Mouse (Mus musculus) MEL (cell line): ENCODE data around the gene Emc8. TPM values are rescaled to one million over a fixed set of nuclear protein-coding genes. Genes with fewer than 3 reads are reported as not detected.

Experiments used
- DNase-seq: peaks from one replicate; pipeline ENCODE4 v3.0.0; 2011; ENCODE audit warnings: low read depth, low spot score
- H3K27ac ChIP-seq: 2 replicates; pipeline ENCODE4 v1.5.1; 2012; ENCODE audit warnings: low read depth, mild to moderate bottlenecking, control low read depth, low read length, moderate library complexity; ENCODE audit not compliant: control insufficient read depth
- H3K27me3 ChIP-seq, 2 experiments: fragments of 150-350 bp in 1 of 2; sonication (generic) in 1 of 2; 2 replicates each; pipeline ENCODE4 v1.6.1; 2012; ENCODE audit warnings: low read length in 2 of 2, mild to moderate bottlenecking in 2 of 2, improper control_type of control experiment in 1 of 2, moderate library complexity in 1 of 2; ENCODE audit not compliant: insufficient read depth in 2 of 2, control insufficient read depth in 1 of 2
- H3K36me3 ChIP-seq, 2 experiments: 2 replicates each; pipeline ENCODE4 v1.6.1; 2012 to 2014; ENCODE audit warnings: low read length in 2 of 2, improper control_type of control experiment in 1 of 2, inconsistent platforms in 1 of 2, mild to moderate bottlenecking in 1 of 2; ENCODE audit not compliant: insufficient read depth in 2 of 2, control insufficient read depth in 1 of 2
- H3K4me1 ChIP-seq, 2 experiments: fragments of 150-350 bp in 1 of 2; sonication (generic) in 1 of 2; 2 replicates each; pipeline ENCODE4 v1.6.1; 2012; ENCODE audit warnings: low read length in 2 of 2, improper control_type of control experiment in 1 of 2, mild to moderate bottlenecking in 1 of 2; ENCODE audit not compliant: insufficient read depth in 2 of 2, control insufficient read depth in 1 of 2
- H3K4me3 ChIP-seq, 2 experiments: fragments of 150-350 bp in 1 of 2; sonication (generic) in 1 of 2; 2 replicates each; pipeline ENCODE4 v1.5.1; 2012; ENCODE audit warnings: low read depth in 2 of 2, low read length in 2 of 2, mild to moderate bottlenecking in 2 of 2, moderate library complexity in 2 of 2, control low read depth in 1 of 2, improper control_type of control experiment in 1 of 2; ENCODE audit not compliant: control insufficient read depth in 1 of 2, insufficient read depth in 1 of 2
- H3K79me2 ChIP-seq: 2 replicates; pipeline ENCODE4 v1.6.1; 2012; ENCODE audit warnings: mild to moderate bottlenecking, low read length, moderate library complexity; ENCODE audit not compliant: control insufficient read depth, poor library complexity, insufficient read depth
- H3K9ac ChIP-seq: 2 replicates; pipeline ENCODE4 v1.6.1; 2012; ENCODE audit warnings: low read depth, mild to moderate bottlenecking, control low read depth, low read length, moderate library complexity; ENCODE audit not compliant: control insufficient read depth, poor library complexity, severe bottlenecking
- H3K9me3 ChIP-seq: fragments of 150-350 bp; sonication (generic); replicated peaks from 2 replicates; pipeline ENCODE4 v1.6.1; 2012; ENCODE audit warnings: mild to moderate bottlenecking, low read length, improper control_type of control experiment, moderate library complexity; ENCODE audit not compliant: insufficient read depth
- CHD1 ChIP-seq: IDR thresholded peaks from 2 replicates; pipeline ENCODE4 v1.6.1; 2012; ENCODE audit warnings: low read depth, mild to moderate bottlenecking, inconsistent platforms, low read length, improper control_type of control experiment
- CTCF ChIP-seq, 3 experiments: IDR thresholded peaks in 2 of 3; conservative IDR thresholded peaks in 1 of 3; 2 replicates each; pipeline ENCODE4 v1.5.1; 2011 to 2012; ENCODE audit warnings: low read length in 3 of 3, low read depth in 2 of 3, mild to moderate bottlenecking in 2 of 3, improper control_type of control experiment in 1 of 3, inconsistent platforms in 1 of 3, mixed read lengths in 1 of 3, moderate library complexity in 1 of 3; ENCODE audit not compliant: control insufficient read depth in 1 of 3, insufficient read depth in 1 of 3, poor library complexity in 1 of 3, severe bottlenecking in 1 of 3
- EP300 ChIP-seq, 2 experiments: IDR thresholded peaks; 2 replicates each; pipeline ENCODE4 v1.6.1; 2011; ENCODE audit warnings: improper control_type of control experiment in 2 of 2, low read length in 2 of 2, low read depth in 1 of 2, mild to moderate bottlenecking in 1 of 2
- ETS1 ChIP-seq: IDR thresholded peaks from 2 replicates; pipeline ENCODE4 v1.6.1; 2012; ENCODE audit warnings: low read depth, mild to moderate bottlenecking, inconsistent platforms, low read length, improper control_type of control experiment, moderate library complexity
- GABPA ChIP-seq: IDR thresholded peaks from 2 replicates; pipeline ENCODE4 v1.6.1; 2012; ENCODE audit warnings: low read depth, mild to moderate bottlenecking, inconsistent platforms, low read length, improper control_type of control experiment, moderate library complexity
- HCFC1 ChIP-seq: IDR thresholded peaks from 2 replicates; pipeline ENCODE4 v1.6.1; 2012; ENCODE audit warnings: low read depth, mild to moderate bottlenecking, inconsistent platforms, low read length, improper control_type of control experiment, moderate library complexity
- JUND ChIP-seq: IDR thresholded peaks from 2 replicates; pipeline ENCODE4 v1.6.1; 2011; ENCODE audit warnings: low read depth, mild to moderate bottlenecking, improper control_type of control experiment, low read length
- MAFK ChIP-seq: IDR thresholded peaks from 2 replicates; pipeline ENCODE4 v1.6.1; 2011; ENCODE audit warnings: low read depth, mild to moderate bottlenecking, low read length, improper control_type of control experiment, borderline replicate concordance
- MAZ ChIP-seq: IDR thresholded peaks from 2 replicates; pipeline ENCODE4 v1.6.1; 2012; ENCODE audit warnings: low read depth, mild to moderate bottlenecking, inconsistent platforms, low read length, improper control_type of control experiment
- MXI1 ChIP-seq: IDR thresholded peaks from 2 replicates; pipeline ENCODE4 v1.6.1; 2011; ENCODE audit warnings: mild to moderate bottlenecking, low read depth, low read length, improper control_type of control experiment
- MYC ChIP-seq: IDR thresholded peaks from 2 replicates; pipeline ENCODE4 v1.6.1; 2011; ENCODE audit warnings: low read depth, mild to moderate bottlenecking, low read length, improper control_type of control experiment, moderate library complexity
- POLR2AphosphoS2 ChIP-seq: IDR thresholded peaks from 2 replicates; pipeline ENCODE4 v1.6.1; 2011; ENCODE audit warnings: low read length, improper control_type of control experiment
- POLR2AphosphoS5 ChIP-seq: IDR thresholded peaks from 2 replicates; pipeline ENCODE4 v1.6.1; 2012; ENCODE audit warnings: low read depth, borderline replicate concordance, mild to moderate bottlenecking, inconsistent platforms, low read length, moderate library complexity, mixed read lengths
- RAD21 ChIP-seq: IDR thresholded peaks from 2 replicates; pipeline ENCODE4 v1.6.1; 2011; ENCODE audit warnings: mild to moderate bottlenecking, low read depth, low read length, improper control_type of control experiment
- RCOR1 ChIP-seq: IDR thresholded peaks from 2 replicates; pipeline ENCODE4 v1.6.1; 2012; ENCODE audit warnings: low read depth, mild to moderate bottlenecking, inconsistent platforms, low read length, improper control_type of control experiment
- SMC3 ChIP-seq: IDR thresholded peaks from 2 replicates; pipeline ENCODE4 v1.6.1; 2011; ENCODE audit warnings: low read depth, low read length, improper control_type of control experiment
- TAL1 ChIP-seq: IDR thresholded peaks from 2 replicates; pipeline ENCODE4 v1.6.1; 2012; ENCODE audit warnings: mild to moderate bottlenecking, inconsistent platforms, low read length, moderate library complexity, mixed read lengths
- TBP ChIP-seq: IDR thresholded peaks from 2 replicates; pipeline ENCODE4 v1.8.0; 2011; ENCODE audit warnings: low read depth, low read length, improper control_type of control experiment
- UBTF ChIP-seq: IDR thresholded peaks from 2 replicates; pipeline ENCODE4 v1.6.1; 2012; ENCODE audit warnings: low read depth, mild to moderate bottlenecking, inconsistent platforms, low read length, improper control_type of control experiment, moderate library complexity, borderline replicate concordance; ENCODE audit not compliant: insufficient read depth
- USF1 ChIP-seq: IDR thresholded peaks from 2 replicates; pipeline ENCODE4 v1.6.1; 2014; ENCODE audit warnings: low read depth, mild to moderate bottlenecking, inconsistent platforms, low read length, improper control_type of control experiment, moderate library complexity
- ZC3H11A ChIP-seq: IDR thresholded peaks from 2 replicates; pipeline ENCODE4 v1.6.1; 2012; ENCODE audit warnings: low read depth, mild to moderate bottlenecking, inconsistent platforms, low read length, improper control_type of control experiment
- ZKSCAN1 ChIP-seq: IDR thresholded peaks from 2 replicates; pipeline ENCODE4 v1.6.1; 2012; ENCODE audit warnings: low read depth, mild to moderate bottlenecking, inconsistent platforms, low read length, improper control_type of control experiment, moderate library complexity
- polyA plus RNA-seq, 2 experiments: library from polyadenylated mRNA; stranded (reverse) in 1 of 2; unstranded in 1 of 2; fragments of >175 nt in 1 of 2; fragments of >200 nt in 1 of 2; gene quantifications; 2 replicates each; pipeline versions ENCODE4 v1.2.1 to v1.2.4; 2012; ENCODE audit warnings: low replicate concordance in 2 of 2, low read depth in 1 of 2; ENCODE audit not compliant: insufficient read length in 2 of 2, insufficient read depth in 1 of 2, missing spikeins in 1 of 2
- total RNA-seq: library from RNA; depleted of rRNA; stranded (reverse); fragments of 300-350 nt; gene quantifications from 2 replicates; pipeline ENCODE4 v1.2.3, GENCODE M21; 2012

Gene Emc8
- total and polyA plus RNA-seq, 3 experiments, result 180 to 269 TPM; not detected in 1

DNA sequence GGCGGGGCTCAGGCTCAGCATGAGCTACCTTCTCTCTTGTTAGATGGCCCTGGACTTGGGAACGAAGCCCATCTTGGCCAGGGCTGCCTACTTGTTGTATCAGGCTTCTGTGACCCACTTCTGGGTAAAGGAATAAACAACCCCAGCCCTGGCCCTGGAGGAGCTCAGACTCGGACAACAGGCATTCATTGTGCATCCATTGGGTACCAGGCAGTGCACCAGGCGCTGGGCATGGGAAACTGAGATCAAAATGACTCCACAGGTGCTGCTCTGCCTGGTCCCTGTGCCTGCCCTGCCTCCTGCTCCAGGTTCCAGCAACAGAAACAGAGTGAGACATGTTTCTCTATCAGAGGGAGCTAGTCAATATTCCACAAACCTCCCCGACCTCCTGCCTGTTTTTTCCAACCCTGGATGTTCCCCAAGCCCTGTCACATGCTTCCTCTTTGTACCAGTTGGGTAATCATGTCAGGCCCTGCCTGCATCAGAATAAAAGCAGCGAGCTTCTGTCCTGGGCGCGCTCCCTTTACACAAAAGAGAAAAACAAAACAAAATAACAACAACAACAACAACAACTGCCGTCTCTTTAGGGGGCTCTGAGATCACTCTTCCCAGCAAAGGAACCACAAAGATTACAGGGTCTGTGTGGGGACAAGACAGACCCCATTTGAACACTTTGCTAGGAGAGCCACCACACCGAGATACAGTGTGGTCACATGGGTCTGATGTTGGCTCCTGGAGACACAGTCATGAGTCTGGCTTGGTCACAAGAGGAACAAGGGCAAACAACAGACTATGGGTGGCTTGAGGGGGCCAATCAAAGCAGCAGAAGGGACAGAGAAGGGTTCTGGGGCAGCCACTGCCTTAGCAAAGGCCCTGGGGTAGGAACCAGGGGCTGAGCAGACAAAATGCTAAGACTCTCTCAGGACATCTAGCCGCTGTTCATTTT is 48.9 kb downstream of the Emc8 start:
- no peaks in the 10 kb centered on the region for H3K9me3 ChIP-seq
- no peak overlapping the region for H3K27ac ChIP-seq
- H3K4me1 ChIP-seq, result no peaks in the 10 kb centered on the region
- H3K79me2 ChIP-seq, result no peaks in the 10 kb centered on the region
- peaks cover 0 to 2% of the 10 kb centered on the region in 2 experiments; a peak in 1 of 4 replicates for H3K36me3 ChIP-seq
- no peak overlapping the region for H3K9ac ChIP-seq
- no peak for TF ChIP-seq TAL1
- TF ChIP-seq USF1, result peak; percentile 61
- TF ChIP-seq POLR2AphosphoS2, result no peak
- no peak for TF ChIP-seq MYC
- 0 out of 2 replicates have a peak, but pooled peaks have one; percentile 20 for TF ChIP-seq MXI1
- TF ChIP-seq, all 39 proteins: peak for 2
- Histone ChIP-seq H3K4me3 (no peak overlapping the region), H3K27me3 (no peaks in the 10 kb centered on the region)
- DNase-seq, result peak; percentile 27

DNA sequence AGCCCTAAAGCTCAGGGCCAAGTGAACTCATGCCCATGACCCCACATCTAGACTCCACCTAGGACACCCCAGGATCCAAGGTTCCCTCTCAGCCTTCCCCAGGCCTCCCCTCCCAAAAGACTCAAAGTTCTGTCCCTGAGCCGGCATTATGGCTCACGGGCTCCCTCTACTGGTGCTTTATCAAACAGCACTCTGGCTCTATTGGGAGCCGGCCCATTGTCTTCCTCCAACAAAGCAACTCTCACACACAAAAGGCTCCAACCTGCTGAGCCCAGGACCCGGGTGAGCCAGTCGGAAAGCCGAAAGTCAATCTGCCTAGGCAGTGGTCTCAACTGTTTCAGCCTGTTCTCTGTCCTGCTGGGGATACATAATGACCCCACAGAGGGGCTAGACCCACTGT is 50.3 kb downstream of the Emc8 start:
- H3K27me3 ChIP-seq, result no peaks in the 10 kb centered on the region; a peak in 1 of 4 replicates
- no peak overlapping the region for H3K4me3 ChIP-seq
- no peaks in the 10 kb centered on the region for H3K4me1 ChIP-seq
- DNase-seq, result peak; percentile 80
- no peak overlapping the region for H3K27ac ChIP-seq
- TF ChIP-seq ZKSCAN1, result no peak
- no peak for TF ChIP-seq JUND
- TF ChIP-seq MAFK, result no peak
- no peak for TF ChIP-seq TBP
- peak; percentile 84 to 91 (median 85) for TF ChIP-seq CTCF (IDR thresholded peaks at IDR 0.05 in 2 of 3, conservative IDR thresholded peaks at IDR 0.05 in 1 of 3; ENCODE audit: control insufficient read depth in 1 of 3, insufficient read depth in 1 of 3, low read depth in 2 of 3, low read length in 3 of 3, poor library complexity in 1 of 3, severe bottlenecking in 1 of 3)
- no peak for TF ChIP-seq RCOR1
- peak; percentile 37 for TF ChIP-seq ZC3H11A
- peak; percentile 77 for TF ChIP-seq RAD21
- no peak for TF ChIP-seq MAZ
- no peak for TF ChIP-seq HCFC1
- TF ChIP-seq POLR2AphosphoS5, result no peak
- no peak for TF ChIP-seq CHD1
- no peak for TF ChIP-seq GABPA
- no peak for TF ChIP-seq EP300 (IDR thresholded peaks at IDR 0.05; ENCODE audit: low read depth in 1 of 2, low read length in 2 of 2)
- TF ChIP-seq ETS1, result no peak
- peak; percentile 65 for TF ChIP-seq SMC3
- no peak for TF ChIP-seq USF1
- TF ChIP-seq UBTF, result no peak
- no peaks in the 10 kb centered on the region for H3K9me3 ChIP-seq
- H3K79me2 ChIP-seq, result no peaks in the 10 kb centered on the region
- no peak overlapping the region for H3K9ac ChIP-seq
- no peaks in the 10 kb centered on the region; a peak in 1 of 4 replicates for H3K36me3 ChIP-seq
